Mouse (Mus musculus) intestine, embryonic 14.5 days (tissue): ENCODE results near the gene Lat2. TPM values are rescaled to one million over a fixed set of nuclear protein-coding genes. Genes with fewer than 3 reads are reported as not detected.

ENCODE experiments used
- ATAC-seq: fragments of 200-750 bp; cut with Nextera tagmentation; replicated peaks from 2 replicates; pipeline ENCODE4 v1.8.0; 2017; ENCODE audit warnings: low read depth, moderate number of reproducible peaks, moderate TSS enrichment, moderate library complexity; ENCODE audit not compliant: low FRiP score, low TSS enrichment
- DNase-seq: peaks from one replicate; pipeline ENCODE4 v3.0.0-alpha.2; 2018; ENCODE audit warnings: low spot score
- H3K27ac ChIP-seq: fragments of 300-500 bp; sonication (generic); 2 replicates; pipeline ENCODE4 v1.5.1; 2014; ENCODE audit warnings: low read depth, mild to moderate bottlenecking, control low read depth
- H3K27me3 ChIP-seq: fragments of 300-500 bp; sonication (generic); replicated peaks from 2 replicates; pipeline ENCODE4 v1.6.1; 2014; ENCODE audit warnings: low read length, control low read depth; ENCODE audit not compliant: control insufficient read depth, insufficient read depth
- H3K36me3 ChIP-seq: fragments of 300-500 bp; sonication (generic); 2 replicates; pipeline ENCODE4 v1.6.1; 2014; ENCODE audit warnings: low read length, control low read depth; ENCODE audit not compliant: control insufficient read depth, insufficient read depth
- H3K4me1 ChIP-seq: fragments of 300-500 bp; sonication (generic); replicated peaks from 2 replicates; pipeline ENCODE4 v1.6.1; 2014; ENCODE audit warnings: low read length, control low read depth, mixed read lengths; ENCODE audit not compliant: control insufficient read depth, insufficient read depth
- H3K4me2 ChIP-seq: fragments of 300-500 bp; sonication (generic); 2 replicates; pipeline ENCODE4 v1.6.1; 2014; ENCODE audit warnings: low read length
- H3K4me3 ChIP-seq: fragments of 300-500 bp; sonication (generic); 2 replicates; pipeline ENCODE4 v1.5.1; 2014; ENCODE audit warnings: low read depth, low read length, control low read depth, mixed read lengths
- H3K9ac ChIP-seq: fragments of 300-500 bp; sonication (generic); 2 replicates; pipeline ENCODE4 v1.6.1; 2014; ENCODE audit warnings: mild to moderate bottlenecking, low read length
- H3K9me3 ChIP-seq: fragments of 300-500 bp; sonication (generic); 2 replicates; pipeline ENCODE4 v1.6.1; 2016; ENCODE audit warnings: low read length, control low read depth; ENCODE audit not compliant: control insufficient read depth
- WGBS: fragments of 180-500 bp; shearing (Covaris S2); extraction: QIAGEN DNeasy Blood & Tissue Kit; methylation state at CpG from one replicate; pipeline ENCODE4 v1.1.7; 2014; 5-methylcytosine and 5-hydroxymethylcytosine counted together
- polyA plus RNA-seq: library from polyadenylated mRNA; unstranded; fragments of >200 nt; fragmentation: Nextera tagmentation; extraction: Ambion mirVana; gene quantifications from 2 replicates; pipeline ENCODE4 v1.2.1, GENCODE M21; 2014

The Lat2 gene
- polyA plus RNA-seq, 1 experiment from 2014 or later: 2.3 TPM

- peak overlapping the region; percentile 60 for H3K4me2 ChIP-seq
- H3K27ac ChIP-seq: peak overlapping the region; percentile 60; the same call in 1 of the 2 replicates
- peak overlapping the region; percentile 40 for H3K9ac ChIP-seq
- DNase-seq (no peak), ATAC-seq (no peak)
- peak overlapping the region; percentile 55 for H3K4me3 ChIP-seq
- no peaks in the 10 kb centered on the region for H3K27me3 ChIP-seq
- 39% methylated on average over 10 of the region's 10 CpGs for WGBS
- H3K4me1 ChIP-seq: peaks cover 14% of the 10 kb centered on the region; the same call in 1 of the 2 replicates
- no peaks in the 10 kb centered on the region; the same call in 1 of the 2 replicates for H3K9me3 ChIP-seq
- H3K36me3 ChIP-seq: no peaks in the 10 kb centered on the region
Observed at GRCm38 (mm10) chr5:134572508-134573214, 42.2 kb downstream of the Lat2 start.

DNA sequence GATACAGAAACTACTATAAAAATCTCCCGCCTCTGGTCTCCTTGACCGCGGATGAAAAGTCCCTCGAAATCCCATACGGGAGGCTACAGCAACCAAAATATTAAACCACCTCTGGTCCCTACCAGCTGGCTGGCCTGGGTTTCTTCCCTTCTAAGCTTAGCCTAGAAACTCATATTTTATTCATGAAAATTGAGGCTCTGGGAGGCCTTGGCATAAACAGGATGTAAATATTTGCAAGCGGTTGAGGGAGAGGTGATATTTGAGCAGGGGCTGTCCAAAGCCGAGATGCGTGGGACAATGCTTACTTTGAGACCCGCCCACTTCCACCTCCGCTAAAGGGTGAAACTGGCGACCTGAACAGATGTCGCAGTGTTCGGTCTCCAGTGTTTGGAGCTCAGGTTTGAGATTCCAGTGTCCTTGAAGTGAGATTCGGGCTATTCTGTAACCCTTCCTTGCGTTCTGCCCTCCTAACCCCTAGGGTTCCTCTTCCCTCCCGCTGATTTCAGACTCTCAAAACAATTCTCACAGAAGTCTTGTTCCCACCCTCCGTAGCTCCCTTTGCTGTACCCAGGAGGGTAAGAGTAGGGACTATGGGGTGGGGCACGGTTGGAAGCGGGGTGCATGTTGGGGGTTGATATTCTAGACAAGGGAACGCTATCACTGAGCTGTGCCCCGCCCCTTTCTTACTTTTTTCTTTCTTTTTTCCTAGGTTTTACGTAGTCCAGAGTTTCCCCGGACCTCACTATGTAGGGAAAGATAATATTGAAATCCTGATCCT lies 42.9 kb downstream of the Lat2 start:
- DNase-seq: peak; percentile 80
- H3K27ac ChIP-seq: peak overlapping the region; percentile 60

DNA sequence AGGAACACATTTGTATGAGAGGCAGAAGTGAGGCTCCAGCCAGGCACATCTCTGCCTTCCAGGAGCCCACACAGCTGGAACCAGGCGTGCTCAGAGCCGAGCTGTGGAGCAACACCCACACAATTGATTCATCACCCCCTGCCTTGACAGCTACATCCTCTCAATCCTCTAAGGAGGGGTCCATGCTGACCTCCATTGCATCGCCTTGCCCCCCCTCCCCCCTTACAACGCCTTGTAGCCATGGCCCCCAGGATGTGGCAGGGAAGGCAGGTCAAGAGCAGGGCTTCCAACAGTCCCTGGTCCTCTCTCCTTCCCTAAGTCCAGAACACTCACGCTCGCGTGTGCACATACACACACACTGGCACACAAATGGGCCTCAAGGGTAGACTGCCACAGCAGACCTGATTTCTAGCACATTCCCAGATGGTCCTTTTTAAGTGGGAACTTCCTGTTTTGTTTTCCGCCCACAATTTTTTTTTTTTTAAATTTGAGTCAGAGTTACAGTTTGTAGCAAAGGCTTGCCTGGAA lies 45.8 kb downstream of the Lat2 start:
- 30% methylated on average over 8 of the region's 8 CpGs for WGBS
- DNase-seq (peak; percentile 59), ATAC-seq (no peak)
- Histone ChIP-seq H3K27me3 (no peaks in the 10 kb centered on the region), H3K4me2 (no peak overlapping the region), H3K9me3 (no peaks in the 10 kb centered on the region; the same call in 1 of the 2 replicates), H3K4me1 (peaks cover 14% of the 10 kb centered on the region; the same call in 1 of the 2 replicates), H3K27ac (peak overlapping the region; percentile 89), H3K9ac (no peak overlapping the region), H3K36me3 (no peaks in the 10 kb centered on the region), H3K4me3 (no peak overlapping the region)

More for the DNA sequence above, 42.9 kb downstream of the Lat2 start:
- Histone ChIP-seq H3K27me3 (no peaks in the 10 kb centered on the region), H3K9me3 (no peaks in the 10 kb centered on the region; the same call in 1 of the 2 replicates), H3K36me3 (no peaks in the 10 kb centered on the region), H3K9ac (peak overlapping the region; percentile 40), H3K4me2 (peak overlapping the region; percentile 60), H3K4me3 (peak overlapping the region; percentile 55), H3K4me1 (peaks cover 14% of the 10 kb centered on the region; the same call in 1 of the 2 replicates)
- 1% methylated on average over 23 of the region's 23 CpGs for WGBS
- ATAC-seq: peak; percentile 36; the same call in 1 of the 2 replicates

GRCm38 (mm10) chr5:134568030-134568429 lies 46.8 kb downstream of the Lat2 start:
- peak overlapping the region; percentile 89 for H3K27ac ChIP-seq
- 71% methylated on average over 3 of the region's 3 CpGs for WGBS

GRCm38 (mm10) chr5:134567445-134567844 lies 47.4 kb downstream of the Lat2 start:
- no peaks in the 10 kb centered on the region for H3K36me3 ChIP-seq
- 80% methylated on average over 4 of the region's 4 CpGs for WGBS
- peaks cover 10% of the 10 kb centered on the region; the same call in 1 of the 2 replicates for H3K4me1 ChIP-seq
- ATAC-seq (no peak), DNase-seq (no peak)
- H3K9ac ChIP-seq: no peak overlapping the region
- no peaks in the 10 kb centered on the region; the same call in 1 of the 2 replicates for H3K9me3 ChIP-seq
- H3K27me3 ChIP-seq: no peaks in the 10 kb centered on the region
- no peak overlapping the region for H3K4me2 ChIP-seq
- no peak overlapping the region for H3K4me3 ChIP-seq
- no peak overlapping the region for H3K27ac ChIP-seq

More at GRCm38 (mm10) chr5:134568030-134568429, 46.8 kb downstream of the Lat2 start:
- Histone ChIP-seq H3K36me3 (no peaks in the 10 kb centered on the region), H3K9me3 (no peaks in the 10 kb centered on the region; the same call in 1 of the 2 replicates), H3K4me3 (no peak overlapping the region), H3K9ac (no peak overlapping the region), H3K4me2 (no peak overlapping the region), H3K27me3 (no peaks in the 10 kb centered on the region), H3K4me1 (peaks cover 14% of the 10 kb centered on the region; the same call in 1 of the 2 replicates)
- ATAC-seq (no peak), DNase-seq (no peak)

- Histone ChIP-seq H3K4me1 (peaks cover 8% of the 10 kb centered on the region; the same call in 1 of the 2 replicates), H3K27ac (no peak overlapping the region), H3K9me3 (no peaks in the 10 kb centered on the region), H3K9ac (no peak overlapping the region), H3K4me3 (no peak overlapping the region), H3K27me3 (no peaks in the 10 kb centered on the region), H3K36me3 (no peaks in the 10 kb centered on the region), H3K4me2 (no peak overlapping the region)
- WGBS: 92% methylated on average over 6 of the region's 6 CpGs
- ATAC-seq (no peak), DNase-seq (no peak)
Observed at GRCm38 (mm10) chr5:134565696-134566095, 49.1 kb downstream of the Lat2 start.

DNA sequence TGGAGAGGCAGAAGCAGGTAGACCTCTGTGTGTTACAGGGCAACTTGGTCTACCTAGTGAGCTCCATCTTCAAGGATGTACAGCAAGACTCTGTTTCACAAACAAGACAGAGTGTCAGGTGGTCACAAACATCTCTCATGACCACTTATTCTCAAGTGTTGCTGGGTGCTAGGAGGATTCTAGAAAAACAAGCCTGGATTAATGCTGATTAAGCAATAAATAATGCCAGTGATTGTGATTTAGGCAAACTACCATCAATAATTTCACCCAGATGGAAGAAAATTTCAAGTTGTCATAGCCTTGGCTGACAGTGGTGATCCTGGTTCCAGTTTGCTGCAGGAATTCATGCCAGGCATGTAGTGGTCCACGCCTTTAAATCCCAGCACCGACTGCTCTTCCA lies 50.6 kb downstream of the Lat2 start:
- Histone ChIP-seq H3K4me2 (no peak overlapping the region), H3K27ac (no peak overlapping the region), H3K27me3 (no peaks in the 10 kb centered on the region), H3K36me3 (no peaks in the 10 kb centered on the region), H3K4me1 (peaks cover 8% of the 10 kb centered on the region; the same call in 1 of the 2 replicates), H3K9ac (no peak overlapping the region), H3K4me3 (no peak overlapping the region), H3K9me3 (no peaks in the 10 kb centered on the region)
- 100% methylated on average over 2 of the region's 2 CpGs for WGBS
- DNase-seq (no peak), ATAC-seq (no peak)

- Histone ChIP-seq H3K4me1 (peaks cover under 1% of the 10 kb centered on the region; the same call in 1 of the 2 replicates), H3K36me3 (no peaks in the 10 kb centered on the region), H3K27ac (no peak overlapping the region), H3K9ac (no peak overlapping the region), H3K27me3 (no peaks in the 10 kb centered on the region), H3K9me3 (no peaks in the 10 kb centered on the region), H3K4me3 (no peak overlapping the region), H3K4me2 (no peak overlapping the region)
- DNase-seq: no peak
- no peak for ATAC-seq
- 76% methylated on average over 16 of the region's 16 CpGs for WGBS
Observed at GRCm38 (mm10) chr5:134560450-134561171, 54.2 kb downstream of the Lat2 start.
